Mouse (Mus musculus): ENCODE measurements at regions not wholly inside any gene's neighbourhood (a gene's known extent, or its start where the extent isn't known, plus 50 kb on each side); places are given as distances from the start of the nearest gene placed in this dataset.

- H3K4me3 ChIP-seq (ENCODE audit: insufficient read depth, low read length) = no peak overlapping the region
- H3K27ac ChIP-seq (ENCODE audit: insufficient read depth, low read depth, low read length) = no peak overlapping the region
- TF ChIP-seq POLR2A (IDR thresholded peaks at IDR 0.05; ENCODE audit: borderline replicate concordance, low read depth, low read length) (no peak), CTCF (IDR thresholded peaks at IDR 0.05; ENCODE audit: low read depth, low read length) (no peak)
- H3K4me1 ChIP-seq (ENCODE audit: control insufficient read depth, insufficient read depth, low read length) = peaks cover 6% of the 10 kb centered on the region; the same call in 1 of the 2 replicates
Measured at GRCm38 (mm10) chr15:10799656-10800055, 85.2 kb upstream of the Rai14 start.

DNA sequence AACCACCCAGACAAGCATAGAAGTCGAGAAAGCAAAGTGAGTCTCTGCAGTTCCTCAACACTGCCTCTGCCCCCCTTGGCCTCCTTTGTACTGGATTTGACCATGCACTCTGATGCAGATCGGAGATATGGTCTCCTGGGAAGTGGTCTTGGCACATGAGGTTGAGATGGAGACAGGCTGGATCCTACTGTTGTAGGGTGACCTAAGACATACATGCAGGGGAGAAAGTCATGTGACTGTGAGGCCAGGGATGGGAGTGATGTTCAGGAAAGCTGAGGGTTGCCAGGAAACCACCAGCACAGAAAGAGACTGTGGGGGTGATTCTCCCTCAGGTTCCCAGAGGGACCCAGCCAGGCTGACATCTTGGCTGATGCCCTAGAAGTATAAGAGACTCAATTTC is 99.8 kb upstream of the Rai14 start:
- no peak for TF ChIP-seq POLR2A (IDR thresholded peaks at IDR 0.05; ENCODE audit: borderline replicate concordance, low read depth, low read length)
- TF ChIP-seq CTCF (IDR thresholded peaks at IDR 0.05; ENCODE audit: low read depth, low read length) = no peak
- Histone ChIP-seq H3K4me3 (ENCODE audit: insufficient read depth, low read length) (no peak overlapping the region), H3K27ac (ENCODE audit: insufficient read depth, low read depth, low read length) (no peak overlapping the region), H3K4me1 (ENCODE audit: control insufficient read depth, insufficient read depth, low read length) (peaks cover 8% of the 10 kb centered on the region; the same call in 1 of the 2 replicates)

- H3K4me3 ChIP-seq (ENCODE audit: insufficient read depth, low read length) = no peak overlapping the region
- H3K27ac ChIP-seq (ENCODE audit: insufficient read depth, low read depth, low read length) = no peak overlapping the region
- TF ChIP-seq POLR2A (IDR thresholded peaks at IDR 0.05; ENCODE audit: borderline replicate concordance, low read depth, low read length) (no peak), CTCF (IDR thresholded peaks at IDR 0.05; ENCODE audit: low read depth, low read length) (no peak)
- peaks cover 8% of the 10 kb centered on the region; the same call in 1 of the 2 replicates for H3K4me1 ChIP-seq (ENCODE audit: control insufficient read depth, insufficient read depth, low read length)
Measured at GRCm38 (mm10) chr15:10814709-10815108, 100.3 kb upstream of the Rai14 start.

DNA sequence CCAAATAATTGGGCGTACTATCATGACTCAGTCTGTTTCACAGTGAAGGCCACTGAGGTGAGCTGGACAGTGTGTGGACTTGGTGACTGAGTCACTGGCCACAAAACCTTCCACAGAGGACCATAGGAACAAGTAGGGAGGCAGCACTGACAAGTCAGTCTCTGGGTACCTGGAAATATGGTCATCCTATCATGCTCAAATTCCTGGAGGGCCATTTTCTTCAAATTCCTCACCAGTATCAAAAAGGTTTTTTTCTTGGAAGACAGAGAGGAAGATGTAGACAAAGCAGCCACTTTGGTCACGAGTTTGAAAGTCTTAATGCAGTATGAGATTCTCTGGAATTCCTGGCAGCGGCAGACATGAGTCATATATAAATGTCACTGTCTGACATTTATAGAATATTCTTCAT is 101.8 kb upstream of the Rai14 start:
- Histone ChIP-seq H3K4me1 (ENCODE audit: control insufficient read depth, insufficient read depth, low read length) (peaks cover 8% of the 10 kb centered on the region; the same call in 1 of the 2 replicates), H3K4me3 (ENCODE audit: insufficient read depth, low read length) (no peak overlapping the region), H3K27ac (ENCODE audit: insufficient read depth, low read depth, low read length) (no peak overlapping the region)
- TF ChIP-seq POLR2A (IDR thresholded peaks at IDR 0.05; ENCODE audit: borderline replicate concordance, low read depth, low read length) (no peak), CTCF (IDR thresholded peaks at IDR 0.05; ENCODE audit: low read depth, low read length) (no peak)

- H3K4me3 ChIP-seq (ENCODE audit: insufficient read depth, low read length) = no peak overlapping the region
- TF ChIP-seq POLR2A (IDR thresholded peaks at IDR 0.05; ENCODE audit: borderline replicate concordance, low read depth, low read length) = no peak
- no peak for TF ChIP-seq CTCF (IDR thresholded peaks at IDR 0.05; ENCODE audit: low read depth, low read length)
Measured at GRCm38 (mm10) chr15:10818216-10818615, 103.8 kb upstream of the Rai14 start.

GRCm38 (mm10) chr15:10818706-10819105 is 104.3 kb upstream of the Rai14 start:
- Histone ChIP-seq H3K27ac (ENCODE audit: insufficient read depth, low read depth, low read length) (no peak overlapping the region), H3K4me1 (ENCODE audit: control insufficient read depth, insufficient read depth, low read length) (peaks cover 8% of the 10 kb centered on the region; the same call in 1 of the 2 replicates), H3K4me3 (ENCODE audit: insufficient read depth, low read length) (no peak overlapping the region)
- no peak for TF ChIP-seq POLR2A (IDR thresholded peaks at IDR 0.05; ENCODE audit: borderline replicate concordance, low read depth, low read length)
- TF ChIP-seq CTCF (IDR thresholded peaks at IDR 0.05; ENCODE audit: low read depth, low read length) = no peak

More at GRCm38 (mm10) chr15:10818216-10818615, 103.8 kb upstream of the Rai14 start:
- Histone ChIP-seq H3K27ac (ENCODE audit: insufficient read depth, low read depth, low read length) (no peak overlapping the region), H3K4me1 (ENCODE audit: control insufficient read depth, insufficient read depth, low read length) (peaks cover 8% of the 10 kb centered on the region; the same call in 1 of the 2 replicates)

DNA sequence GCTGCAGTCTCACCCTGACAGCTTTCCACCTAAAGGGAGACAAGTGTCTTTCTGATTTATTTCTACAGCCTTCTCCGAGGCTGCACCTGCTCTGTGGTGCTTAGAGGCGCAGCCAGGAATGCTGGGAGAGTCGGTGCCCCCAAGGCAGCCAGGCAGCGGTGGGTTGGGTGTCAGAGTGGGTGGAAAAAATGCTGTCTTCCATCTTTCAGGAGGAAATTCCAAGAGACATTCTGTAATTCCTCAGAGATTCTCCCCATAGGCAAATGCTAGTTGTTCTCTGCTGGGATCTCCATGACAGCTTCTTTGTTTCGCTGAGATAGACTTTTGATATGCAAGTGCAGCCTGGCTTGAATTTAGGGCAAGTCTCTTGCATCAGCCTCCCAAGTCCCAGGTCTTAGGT is 109.5 kb upstream of the Rai14 start:
- Histone ChIP-seq H3K27ac (ENCODE audit: insufficient read depth, low read depth, low read length) (no peak overlapping the region), H3K4me3 (ENCODE audit: insufficient read depth, low read length) (no peak overlapping the region), H3K4me1 (ENCODE audit: control insufficient read depth, insufficient read depth, low read length) (no peaks in the 10 kb centered on the region)
- no peak for TF ChIP-seq POLR2A (IDR thresholded peaks at IDR 0.05; ENCODE audit: borderline replicate concordance, low read depth, low read length)
- no peak for TF ChIP-seq CTCF (IDR thresholded peaks at IDR 0.05; ENCODE audit: low read depth, low read length)

DNA sequence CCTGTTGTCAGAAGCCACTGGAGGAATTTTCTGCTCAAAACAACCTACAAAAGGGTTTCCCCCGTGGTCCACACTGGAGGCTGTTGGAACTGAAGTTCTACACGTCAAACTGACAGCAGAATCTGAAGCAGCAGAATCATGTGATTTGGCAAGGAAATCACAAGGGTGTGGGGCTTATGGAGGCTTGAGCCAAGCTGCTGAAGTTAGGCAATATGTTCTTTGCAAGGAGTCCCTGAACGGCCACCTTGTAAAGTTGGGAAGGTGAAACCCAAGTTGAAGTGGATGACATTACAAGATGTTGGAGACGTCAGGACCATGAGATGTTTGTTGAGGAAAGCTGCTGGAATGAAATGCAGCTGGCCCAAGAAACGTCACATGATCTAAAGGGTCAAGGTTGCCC is 115.2 kb upstream of the Rai14 start:
- Histone ChIP-seq H3K4me1 (ENCODE audit: control insufficient read depth, insufficient read depth, low read length) (peaks cover 16% of the 10 kb centered on the region), H3K27ac (ENCODE audit: insufficient read depth, low read depth, low read length) (no peak overlapping the region), H3K4me3 (ENCODE audit: insufficient read depth, low read length) (no peak overlapping the region)
- TF ChIP-seq POLR2A (IDR thresholded peaks at IDR 0.05; ENCODE audit: borderline replicate concordance, low read depth, low read length) (no peak), CTCF (IDR thresholded peaks at IDR 0.05; ENCODE audit: low read depth, low read length) (no peak)

GRCm38 (mm10) chr15:10830478-10830877 is 116.1 kb upstream of the Rai14 start:
- Histone ChIP-seq H3K4me1 (ENCODE audit: control insufficient read depth, insufficient read depth, low read length) (peaks cover 16% of the 10 kb centered on the region), H3K4me3 (ENCODE audit: insufficient read depth, low read length) (no peak overlapping the region), H3K27ac (ENCODE audit: insufficient read depth, low read depth, low read length) (no peak overlapping the region)
- TF ChIP-seq CTCF (IDR thresholded peaks at IDR 0.05; ENCODE audit: low read depth, low read length) (no peak), POLR2A (IDR thresholded peaks at IDR 0.05; ENCODE audit: borderline replicate concordance, low read depth, low read length) (no peak)

DNA sequence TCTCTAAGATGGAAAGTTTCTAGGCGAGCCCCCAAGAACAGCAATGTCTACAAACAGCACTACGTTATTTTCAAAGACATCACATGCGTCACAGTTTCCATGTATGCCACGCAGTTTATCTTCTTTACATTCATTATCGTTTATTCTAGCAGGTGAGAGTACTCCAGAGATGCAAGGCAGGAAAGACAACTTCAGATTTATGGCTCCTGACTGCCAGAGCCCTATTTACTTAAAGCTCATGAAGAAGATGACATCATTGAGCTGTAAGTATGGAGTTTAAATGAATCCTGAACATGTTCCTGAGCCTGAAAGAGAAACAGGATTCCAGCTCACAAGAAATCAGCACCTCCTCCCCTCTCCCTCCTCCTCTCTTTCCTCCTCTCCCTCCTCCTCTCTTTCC is 116.7 kb upstream of the Rai14 start:
- Histone ChIP-seq H3K27ac (ENCODE audit: insufficient read depth, low read depth, low read length) (no peak overlapping the region), H3K4me1 (ENCODE audit: control insufficient read depth, insufficient read depth, low read length) (peaks cover 16% of the 10 kb centered on the region), H3K4me3 (ENCODE audit: insufficient read depth, low read length) (no peak overlapping the region)
- TF ChIP-seq POLR2A (IDR thresholded peaks at IDR 0.05; ENCODE audit: borderline replicate concordance, low read depth, low read length) = no peak
- TF ChIP-seq CTCF (IDR thresholded peaks at IDR 0.05; ENCODE audit: low read depth, low read length) = no peak

DNA sequence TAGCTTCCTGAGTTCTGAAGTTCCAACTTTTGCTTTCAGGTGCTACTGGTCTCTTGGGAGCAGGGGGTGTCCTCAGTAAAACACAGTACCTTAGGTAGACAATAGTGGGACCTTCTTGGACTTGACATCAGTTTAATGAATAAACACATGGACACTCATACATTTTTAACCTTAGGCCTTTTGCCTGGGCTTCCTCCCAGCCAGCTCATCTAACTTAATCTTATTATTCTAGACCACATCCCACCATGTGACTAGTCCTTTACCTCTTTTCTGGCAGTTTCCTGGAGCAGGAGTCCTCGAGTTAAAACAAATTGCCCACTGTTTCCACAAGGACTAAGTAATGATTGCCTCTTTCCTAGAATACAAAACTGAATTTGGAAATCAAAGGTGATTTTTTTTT is 117.9 kb upstream of the Rai14 start:
- H3K4me1 ChIP-seq (ENCODE audit: control insufficient read depth, insufficient read depth, low read length) = peaks cover 16% of the 10 kb centered on the region
- no peak overlapping the region for H3K4me3 ChIP-seq (ENCODE audit: insufficient read depth, low read length)
- no peak overlapping the region for H3K27ac ChIP-seq (ENCODE audit: insufficient read depth, low read depth, low read length)
- no peak for TF ChIP-seq POLR2A (IDR thresholded peaks at IDR 0.05; ENCODE audit: borderline replicate concordance, low read depth, low read length)
- no peak for TF ChIP-seq CTCF (IDR thresholded peaks at IDR 0.05; ENCODE audit: low read depth, low read length)
